Mouse (Mus musculus) mature B cell (primary cell): ENCODE data around the gene Ube2n.

Experiments used
- in situ Hi-C: fragments of 300-500 bp; cut with MboI; formaldehyde crosslinking; loops from 2 replicates; pipeline ENCODE4 v1.14.3; 2019

The Ube2n gene

GRCm38 (mm10) chr10:95557337-95557828, 42.4 kb downstream of the Ube2n start:
- in situ Hi-C loops, result loop anchor here (10.0 to 25.0 kb wide), 3 partner anchors 337 to 1780 kb away; no protein-coding TSS in a partner anchor

- in situ Hi-C loops, result loop anchor here (10.0 to 25.0 kb wide), 3 partner anchors 335 to 1778 kb away; no protein-coding TSS in a partner anchor
These were observed 44.5 kb downstream of the Ube2n start for GRCm38 (mm10) chr10:95559426-95559825.

GRCm38 (mm10) chr10:95560394-95560983, 45.5 kb downstream of the Ube2n start:
- in situ Hi-C loops, result loop anchor here (25.0 kb wide), 1 partner anchor 1777 kb away; no protein-coding TSS in a partner anchor

GRCm38 (mm10) chr10:95561616-95562015, 46.7 kb downstream of the Ube2n start:
- in situ Hi-C loops, result loop anchor here (25.0 kb wide), 1 partner anchor 1776 kb away; no protein-coding TSS in a partner anchor

- in situ Hi-C loops, result loop anchor here (25.0 kb wide), 1 partner anchor 1775 kb away; no protein-coding TSS in a partner anchor
These were observed 47.5 kb downstream of the Ube2n start for GRCm38 (mm10) chr10:95562395-95562794.

- in situ Hi-C loops, result loop anchor here (25.0 kb wide), 1 partner anchor 1774 kb away; no protein-coding TSS in a partner anchor
These were observed 48.2 kb downstream of the Ube2n start for GRCm38 (mm10) chr10:95562859-95563841.

GRCm38 (mm10) chr10:95563851-95564845, 49.2 kb downstream of the Ube2n start, which contains the start of gene Nudt4:
Nudt4 (minus strand) TSS chr10:95564146.
- in situ Hi-C loops, result loop anchor here (25.0 kb wide), 1 partner anchor 1773 kb away; no protein-coding TSS in a partner anchor

- in situ Hi-C loops, result loop anchor here (25.0 kb wide), 1 partner anchor 1772 kb away; no protein-coding TSS in a partner anchor
These were observed 50.4 kb downstream of the Ube2n start for GRCm38 (mm10) chr10:95565156-95565854.

- in situ Hi-C loops, result loop anchor here (25.0 kb wide), 1 partner anchor 1771 kb away; no protein-coding TSS in a partner anchor
These were observed 51.8 kb downstream of the Ube2n start for GRCm38 (mm10) chr10:95566786-95567185.

GRCm38 (mm10) chr10:95567550-95567949, 52.6 kb downstream of the Ube2n start:
- in situ Hi-C loops, result loop anchor here (25.0 kb wide), 1 partner anchor 1770 kb away; no protein-coding TSS in a partner anchor

GRCm38 (mm10) chr10:95568016-95568415, 53.1 kb downstream of the Ube2n start:
- in situ Hi-C loops, result loop anchor here (25.0 kb wide), 1 partner anchor 1769 kb away; no protein-coding TSS in a partner anchor

GRCm38 (mm10) chr10:95569441-95569840, 54.5 kb downstream of the Ube2n start:
- in situ Hi-C loops, result loop anchor here (25.0 kb wide), 1 partner anchor 1768 kb away; no protein-coding TSS in a partner anchor

- in situ Hi-C loops, result loop anchor here (25.0 kb wide), 1 partner anchor 1762 kb away; no protein-coding TSS in a partner anchor
These were observed 60.0 kb downstream of the Ube2n start for GRCm38 (mm10) chr10:95574994-95575393.

- in situ Hi-C loops, result no loop called here
These were observed 61.0 kb downstream of the Ube2n start for GRCm38 (mm10) chr10:95575839-95576380.

- in situ Hi-C loops, result no loop called here
These were observed 62.1 kb downstream of the Ube2n start for GRCm38 (mm10) chr10:95576876-95577566.

GRCm38 (mm10) chr10:95577567-95577950, 62.6 kb downstream of the Ube2n start:
- in situ Hi-C loops, result no loop called here

- in situ Hi-C loops, result no loop called here
These were observed 70.6 kb downstream of the Ube2n start for GRCm38 (mm10) chr10:95585554-95585953.

- in situ Hi-C loops, result no loop called here
These were observed 72.7 kb downstream of the Ube2n start for GRCm38 (mm10) chr10:95587509-95588220.
